Mouse (Mus musculus) testis, postnatal 14 days (tissue): ENCODE results near the gene Ttk.

Experiments
- DNase-seq: peaks from one replicate; pipeline ENCODE4 v3.0.0; 2021; ENCODE audit warnings: low spot score

Gene Ttk

GRCm38 (mm10) chr9:83902086-83902485 lies 67.6 kb downstream of the Ttk start:
- DNase-seq: no peak

- DNase-seq: no peak
Observed at GRCm38 (mm10) chr9:83905820-83906219, 71.3 kb downstream of the Ttk start.

DNA sequence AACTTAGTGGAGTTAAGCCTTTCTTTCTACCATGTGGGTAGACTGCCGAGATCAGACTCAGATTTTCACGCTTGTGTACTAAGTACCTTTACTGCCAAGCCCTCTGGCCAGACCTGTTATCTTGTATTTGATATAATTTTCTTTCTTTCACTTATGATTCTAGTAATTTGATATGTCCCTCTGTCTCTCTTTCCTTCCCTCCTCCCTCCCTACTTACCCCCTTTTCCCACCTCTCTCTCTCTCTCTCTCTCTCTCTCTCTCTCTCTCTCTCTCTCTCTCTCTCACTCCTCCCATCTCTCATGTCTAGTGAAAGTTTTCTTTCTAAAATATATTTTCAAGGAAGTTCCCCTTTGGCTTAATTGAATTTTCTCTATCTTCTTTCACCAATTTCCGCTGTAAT lies 72.5 kb downstream of the Ttk start:
- DNase-seq: no peak

- no peak for DNase-seq
Observed at GRCm38 (mm10) chr9:83909836-83910235, 75.3 kb downstream of the Ttk start.

DNA sequence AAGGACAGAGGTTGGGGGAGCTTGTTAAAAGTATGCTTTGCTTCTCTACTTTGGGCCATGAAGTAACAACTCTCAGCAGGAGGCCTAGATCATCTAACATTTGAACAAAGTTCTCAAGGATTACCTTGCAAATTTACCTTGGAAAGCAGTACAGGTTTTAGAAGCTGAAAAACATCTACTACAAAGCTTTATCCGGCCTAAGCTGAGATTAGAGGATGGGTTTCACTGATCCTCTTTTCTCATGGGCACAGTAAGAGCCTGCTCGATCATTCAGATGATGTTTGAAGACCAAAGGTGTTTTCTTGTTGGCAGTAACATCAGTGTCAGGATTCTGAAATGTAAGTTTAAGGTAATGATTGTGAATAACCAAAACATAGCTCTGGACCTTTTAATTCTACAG lies 76.4 kb downstream of the Ttk start:
- DNase-seq: no peak
